Mouse (Mus musculus): ENCODE data around the gene 2610507B11Rik.

DNA sequence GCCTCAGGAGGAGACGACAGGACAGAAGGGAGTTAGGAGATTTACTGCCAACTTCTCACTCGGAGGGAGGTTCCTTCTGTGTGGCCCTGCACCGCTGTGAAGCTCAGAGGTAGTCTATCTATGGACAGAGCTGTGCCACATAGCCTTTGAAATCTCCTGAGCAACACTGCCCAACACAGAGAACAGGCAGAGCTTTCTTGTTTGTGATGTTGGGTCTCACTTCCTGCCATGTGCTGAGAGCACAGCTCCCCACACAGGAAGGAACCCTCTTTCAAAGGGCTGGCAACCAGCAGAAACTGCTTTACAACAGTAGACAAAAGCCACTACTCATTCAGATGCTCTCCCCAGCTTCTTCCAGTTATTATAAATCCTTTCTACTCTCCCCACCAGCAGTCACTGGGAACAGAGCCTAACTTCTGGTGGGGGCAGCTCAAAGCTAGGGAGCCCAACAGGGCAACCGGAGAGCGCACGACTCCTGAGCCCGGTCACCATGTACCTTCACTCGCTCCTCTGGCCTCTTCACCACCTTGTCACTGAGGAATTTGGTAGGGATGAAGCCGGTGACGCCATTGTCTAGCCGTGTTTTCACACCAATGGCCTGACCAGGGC is 45.7 kb upstream of the 2610507B11Rik start:
- TF ChIP-seq POLR2A (IDR thresholded peaks at IDR 0.05; ENCODE audit: control insufficient read depth in 1 of 2, insufficient read depth in 1 of 2, low read depth in 1 of 2, low read length in 2 of 2, poor library complexity in 1 of 2) (no peak), E2F4 (IDR thresholded peaks at IDR 0.05; ENCODE audit: borderline replicate concordance, low read depth, low read length) (no peak), CTCF (IDR thresholded peaks at IDR 0.05 in 2 of 3, conservative IDR thresholded peaks at IDR 0.05 in 1 of 3; ENCODE audit: control insufficient read depth in 1 of 3, insufficient read depth in 1 of 3, low read depth in 2 of 3, low read length in 3 of 3, poor library complexity in 1 of 3, severe bottlenecking in 1 of 3) (no peak), EP300 (IDR thresholded peaks at IDR 0.05; ENCODE audit: low read depth in 1 of 2, low read length in 2 of 2) (no peak), GATA1 (IDR thresholded peaks at IDR 0.05; ENCODE audit: low read depth, low read length) (no peak), JUND (IDR thresholded peaks at IDR 0.05; ENCODE audit: low read depth, low read length) (no peak)

Data from MEL (cell line).